Mouse (Mus musculus): Measurements from ENCODE around the gene Slc25a29. TPM values are rescaled to one million over a fixed set of nuclear protein-coding genes. Genes with fewer than 3 reads are reported as not detected.

Slc25a29 gene
- polyA plus RNA-seq, 1 experiment, result 12.7 TPM

GRCm38 (mm10) chr12:108829636-108830035, 6.0 kb downstream of the Slc25a29 start:
- WGBS, result 41% methylated on average over 5 of the region's 5 CpGs
- H3K36me3 ChIP-seq (ENCODE audit: control insufficient read depth, insufficient read depth, low read length), result no peaks in the 10 kb centered on the region
- no peak overlapping the region for H3K27ac ChIP-seq (ENCODE audit: insufficient read depth, low read depth, low read length)
- TF ChIP-seq POLR2A (IDR thresholded peaks at IDR 0.05; ENCODE audit: low read depth, low read length) (no peak), CTCF (conservative IDR thresholded peaks at IDR 0.05; ENCODE audit: insufficient read depth, insufficient read length, low read depth, low read length) (no peak)
- no peak for DNase-seq
- H3K27me3 ChIP-seq (replicated peaks; ENCODE audit: control insufficient read depth, insufficient read depth, low read length), result no peaks in the 10 kb centered on the region
- H3K4me3 ChIP-seq (ENCODE audit: insufficient read depth, low read depth, low read length), result no peak overlapping the region
- H3K4me1 ChIP-seq (ENCODE audit: control insufficient read depth, insufficient read depth, low read length), result peaks cover 6% of the 10 kb centered on the region; the same call in 1 of the 2 replicates

GRCm38 (mm10) chr12:108827641-108828040, 8.0 kb downstream of the Slc25a29 start:
- TF ChIP-seq POLR2A (IDR thresholded peaks at IDR 0.05; ENCODE audit: low read depth, low read length), result no peak
- no peak for TF ChIP-seq CTCF (conservative IDR thresholded peaks at IDR 0.05; ENCODE audit: insufficient read depth, insufficient read length, low read depth, low read length)
- 91% methylated on average over 6 of the region's 6 CpGs for WGBS
- H3K27me3 ChIP-seq (replicated peaks; ENCODE audit: control insufficient read depth, insufficient read depth, low read length), result no peaks in the 10 kb centered on the region
- peaks cover 3% of the 10 kb centered on the region; the same call in 1 of the 2 replicates for H3K4me1 ChIP-seq (ENCODE audit: control insufficient read depth, insufficient read depth, low read length)
- H3K27ac ChIP-seq (ENCODE audit: insufficient read depth, low read depth, low read length), result no peak overlapping the region
- H3K36me3 ChIP-seq (ENCODE audit: control insufficient read depth, insufficient read depth, low read length), result no peaks in the 10 kb centered on the region
- DNase-seq, result no peak
- no peak overlapping the region for H3K4me3 ChIP-seq (ENCODE audit: insufficient read depth, low read depth, low read length)

GRCm38 (mm10) chr12:108826958-108827535, 8.6 kb downstream of the Slc25a29 start:
- H3K4me3 ChIP-seq (ENCODE audit: insufficient read depth, low read depth, low read length), result no peak overlapping the region
- TF ChIP-seq POLR2A (IDR thresholded peaks at IDR 0.05; ENCODE audit: low read depth, low read length) (no peak), CTCF (conservative IDR thresholded peaks at IDR 0.05; ENCODE audit: insufficient read depth, insufficient read length, low read depth, low read length) (no peak)
- 96% methylated on average over 28 of the region's 28 CpGs for WGBS
- no peaks in the 10 kb centered on the region for H3K27me3 ChIP-seq (replicated peaks; ENCODE audit: control insufficient read depth, insufficient read depth, low read length)
- no peak for DNase-seq
- no peak overlapping the region for H3K27ac ChIP-seq (ENCODE audit: insufficient read depth, low read depth, low read length)
- H3K36me3 ChIP-seq (ENCODE audit: control insufficient read depth, insufficient read depth, low read length), result no peaks in the 10 kb centered on the region
- H3K4me1 ChIP-seq (ENCODE audit: control insufficient read depth, insufficient read depth, low read length), result no peaks in the 10 kb centered on the region

- WGBS, result 94% methylated on average over 19 of the region's 19 CpGs
- H3K4me1 ChIP-seq (ENCODE audit: control insufficient read depth, insufficient read depth, low read length), result no peaks in the 10 kb centered on the region
- H3K36me3 ChIP-seq (ENCODE audit: control insufficient read depth, insufficient read depth, low read length), result no peaks in the 10 kb centered on the region
- TF ChIP-seq POLR2A (IDR thresholded peaks at IDR 0.05; ENCODE audit: low read depth, low read length), result no peak
- no peak for TF ChIP-seq CTCF (conservative IDR thresholded peaks at IDR 0.05; ENCODE audit: insufficient read depth, insufficient read length, low read depth, low read length)
- H3K4me3 ChIP-seq (ENCODE audit: insufficient read depth, low read depth, low read length), result no peak overlapping the region
- no peak overlapping the region for H3K27ac ChIP-seq (ENCODE audit: insufficient read depth, low read depth, low read length)
- no peaks in the 10 kb centered on the region for H3K27me3 ChIP-seq (replicated peaks; ENCODE audit: control insufficient read depth, insufficient read depth, low read length)
- DNase-seq, result no peak
Measured at GRCm38 (mm10) chr12:108826282-108826957, 9.3 kb downstream of the Slc25a29 start.

GRCm38 (mm10) chr12:108825561-108826224, 10.0 kb downstream of the Slc25a29 start:
- no peak for DNase-seq
- Histone ChIP-seq H3K4me1 (ENCODE audit: control insufficient read depth, insufficient read depth, low read length) (no peaks in the 10 kb centered on the region), H3K36me3 (ENCODE audit: control insufficient read depth, insufficient read depth, low read length) (no peaks in the 10 kb centered on the region), H3K4me3 (ENCODE audit: insufficient read depth, low read depth, low read length) (no peak overlapping the region), H3K27ac (ENCODE audit: insufficient read depth, low read depth, low read length) (no peak overlapping the region), H3K27me3 (replicated peaks; ENCODE audit: control insufficient read depth, insufficient read depth, low read length) (no peaks in the 10 kb centered on the region)
- 90% methylated on average over 13 of the region's 13 CpGs for WGBS
- TF ChIP-seq CTCF (conservative IDR thresholded peaks at IDR 0.05; ENCODE audit: insufficient read depth, insufficient read length, low read depth, low read length) (no peak), POLR2A (IDR thresholded peaks at IDR 0.05; ENCODE audit: low read depth, low read length) (no peak)

GRCm38 (mm10) chr12:108824225-108824874, 11.3 kb downstream of the Slc25a29 start:
- Histone ChIP-seq H3K4me1 (ENCODE audit: control insufficient read depth, insufficient read depth, low read length) (no peaks in the 10 kb centered on the region), H3K36me3 (ENCODE audit: control insufficient read depth, insufficient read depth, low read length) (no peaks in the 10 kb centered on the region), H3K27ac (ENCODE audit: insufficient read depth, low read depth, low read length) (no peak overlapping the region), H3K4me3 (ENCODE audit: insufficient read depth, low read depth, low read length) (no peak overlapping the region), H3K27me3 (replicated peaks; ENCODE audit: control insufficient read depth, insufficient read depth, low read length) (no peaks in the 10 kb centered on the region)
- DNase-seq, result no peak
- 86% methylated on average over 15 of the region's 15 CpGs for WGBS
- TF ChIP-seq CTCF (conservative IDR thresholded peaks at IDR 0.05; ENCODE audit: insufficient read depth, insufficient read length, low read depth, low read length), result no peak
- TF ChIP-seq POLR2A (IDR thresholded peaks at IDR 0.05; ENCODE audit: low read depth, low read length), result no peak

GRCm38 (mm10) chr12:108823036-108823435, 12.6 kb downstream of the Slc25a29 start:
- H3K4me1 ChIP-seq (ENCODE audit: control insufficient read depth, insufficient read depth, low read length), result no peaks in the 10 kb centered on the region
- no peak for DNase-seq
- H3K4me3 ChIP-seq (ENCODE audit: insufficient read depth, low read depth, low read length), result no peak overlapping the region
- 41% methylated on average over 8 of the region's 8 CpGs for WGBS
- no peaks in the 10 kb centered on the region for H3K36me3 ChIP-seq (ENCODE audit: control insufficient read depth, insufficient read depth, low read length)
- H3K27me3 ChIP-seq (replicated peaks; ENCODE audit: control insufficient read depth, insufficient read depth, low read length), result no peaks in the 10 kb centered on the region
- H3K27ac ChIP-seq (ENCODE audit: insufficient read depth, low read depth, low read length), result no peak overlapping the region
- TF ChIP-seq CTCF (conservative IDR thresholded peaks at IDR 0.05; ENCODE audit: insufficient read depth, insufficient read length, low read depth, low read length) (no peak), POLR2A (IDR thresholded peaks at IDR 0.05; ENCODE audit: low read depth, low read length) (no peak)

Data from kidney, adult 2 months (tissue).